Mouse (Mus musculus) lung, postnatal 0 days (tissue): ENCODE data around the gene Fabp3.

Experiments used
- CTCF ChIP-seq: IDR thresholded peaks from 2 replicates; pipeline ENCODE4 v1.5.1; 2016; ENCODE audit warnings: antibody characterized with exemption, mild to moderate bottlenecking
- EP300 ChIP-seq: IDR thresholded peaks from 2 replicates; pipeline ENCODE4 v1.6.1; 2016; ENCODE audit warnings: antibody characterized with exemption, mild to moderate bottlenecking, control low read depth

DNA sequence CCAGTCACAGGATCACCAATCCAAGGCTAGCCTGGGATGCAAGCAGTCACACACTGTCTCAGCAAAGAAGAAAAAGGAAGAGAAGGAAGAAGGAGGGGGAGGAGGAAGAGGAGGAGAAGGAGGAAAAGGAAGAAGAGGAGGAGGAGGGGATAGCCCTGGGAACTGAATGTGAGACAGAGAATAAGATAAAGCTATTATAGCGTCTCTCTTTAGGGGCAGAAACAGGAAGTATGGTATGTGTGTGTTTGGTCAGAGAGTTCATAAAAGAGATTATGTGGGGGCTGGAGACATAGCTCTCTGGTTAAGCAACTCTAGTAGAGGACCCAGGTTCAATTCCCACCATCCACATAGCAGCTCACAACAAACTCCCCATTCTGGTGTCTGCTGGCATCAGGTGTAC is 14.8 kb downstream of the Fabp3 start:
- TF ChIP-seq CTCF (no peak), EP300 (no peak)
